Mouse (Mus musculus) erythroid progenitor cell, adult 5-6 weeks (primary cell): ENCODE results near the gene Slc25a3. TPM values are rescaled to one million over a fixed set of nuclear protein-coding genes. Genes with fewer than 3 reads are reported as not detected.

ENCODE experiments used
- ATAC-seq: replicated peaks from 2 replicates; pipeline ENCODE4 v1.8.0; 2016; ENCODE audit warnings: moderate number of reproducible peaks, mild to moderate bottlenecking, moderate TSS enrichment, inconsistent platforms; ENCODE audit not compliant: poor library complexity, low FRiP score, severe bottlenecking
- total RNA-seq, 2 experiments: library from RNA; stranded (forward) in 1 of 2; stranded (reverse) in 1 of 2; fragments of 150-400 nt in 1 of 2; fragments of 186-747, 209-891 nt in 1 of 2; gene quantifications; 2 replicates each; pipeline versions ENCODE4 v1.2.3 to v1.2.4; 2015 to 2017; ENCODE audit warnings: low replicate concordance in 2 of 2

The Slc25a3 gene
- total RNA-seq, 2 experiments from 2014 or later: 51.1 to 175 TPM

DNA sequence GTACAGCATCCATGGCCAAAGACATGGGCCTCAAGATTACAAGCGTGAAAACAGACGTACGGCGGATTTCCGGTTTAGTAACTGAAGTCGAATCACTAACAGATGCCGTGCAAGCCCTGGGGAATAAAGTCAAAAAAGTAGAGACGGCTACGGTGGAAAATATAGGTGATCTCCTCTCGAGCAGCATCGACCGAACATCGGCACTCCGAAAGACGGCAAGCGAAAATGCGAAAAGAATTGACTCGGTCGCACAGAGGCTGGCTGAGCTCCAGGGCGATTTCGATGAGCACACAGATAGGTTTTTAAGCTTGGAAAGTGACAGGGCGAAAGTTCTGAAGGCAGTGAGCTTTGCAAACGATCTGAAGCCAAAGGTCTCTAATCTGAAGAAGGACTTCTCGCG lies 21.9 kb downstream of the Slc25a3 start:
- no peak for ATAC-seq

DNA sequence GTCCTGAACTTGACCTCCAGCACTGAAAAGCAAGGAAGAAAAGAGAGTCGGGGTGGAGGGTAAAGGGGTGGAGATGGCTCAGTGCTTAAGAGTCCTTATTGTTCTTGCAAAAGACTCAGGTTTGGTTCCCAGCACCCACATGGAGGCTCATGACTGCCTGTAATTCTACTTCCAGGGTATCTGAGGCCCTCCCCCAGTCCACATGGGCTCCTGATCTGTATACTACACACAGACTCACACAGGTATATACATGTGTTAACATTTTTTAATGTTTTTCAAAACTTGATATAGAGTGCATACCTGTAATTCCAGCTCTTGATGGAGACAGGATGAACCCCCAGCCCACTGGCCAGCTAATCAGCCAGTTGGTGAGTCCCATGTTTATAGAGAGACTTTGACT lies 23.8 kb downstream of the Slc25a3 start:
- ATAC-seq: no peak

DNA sequence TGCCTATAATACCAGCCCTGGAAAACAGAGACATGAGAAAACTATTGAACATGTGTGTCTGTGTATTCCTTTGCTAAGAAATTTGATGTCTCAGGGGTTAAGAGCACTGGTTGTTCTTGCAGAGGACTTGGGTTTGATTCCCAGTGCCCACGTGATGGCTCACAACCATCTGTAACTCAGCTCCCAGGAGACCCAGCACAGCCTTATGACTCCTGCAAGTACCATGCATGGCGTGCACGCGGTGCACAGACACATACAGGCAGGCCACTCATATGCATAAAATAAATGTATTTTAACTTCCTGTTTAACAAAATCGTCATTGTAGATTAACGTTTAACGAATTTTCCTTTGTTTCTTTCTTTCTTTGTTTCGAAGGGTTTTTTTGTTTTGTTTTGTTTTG lies 25.8 kb downstream of the Slc25a3 start:
- ATAC-seq: no peak

DNA sequence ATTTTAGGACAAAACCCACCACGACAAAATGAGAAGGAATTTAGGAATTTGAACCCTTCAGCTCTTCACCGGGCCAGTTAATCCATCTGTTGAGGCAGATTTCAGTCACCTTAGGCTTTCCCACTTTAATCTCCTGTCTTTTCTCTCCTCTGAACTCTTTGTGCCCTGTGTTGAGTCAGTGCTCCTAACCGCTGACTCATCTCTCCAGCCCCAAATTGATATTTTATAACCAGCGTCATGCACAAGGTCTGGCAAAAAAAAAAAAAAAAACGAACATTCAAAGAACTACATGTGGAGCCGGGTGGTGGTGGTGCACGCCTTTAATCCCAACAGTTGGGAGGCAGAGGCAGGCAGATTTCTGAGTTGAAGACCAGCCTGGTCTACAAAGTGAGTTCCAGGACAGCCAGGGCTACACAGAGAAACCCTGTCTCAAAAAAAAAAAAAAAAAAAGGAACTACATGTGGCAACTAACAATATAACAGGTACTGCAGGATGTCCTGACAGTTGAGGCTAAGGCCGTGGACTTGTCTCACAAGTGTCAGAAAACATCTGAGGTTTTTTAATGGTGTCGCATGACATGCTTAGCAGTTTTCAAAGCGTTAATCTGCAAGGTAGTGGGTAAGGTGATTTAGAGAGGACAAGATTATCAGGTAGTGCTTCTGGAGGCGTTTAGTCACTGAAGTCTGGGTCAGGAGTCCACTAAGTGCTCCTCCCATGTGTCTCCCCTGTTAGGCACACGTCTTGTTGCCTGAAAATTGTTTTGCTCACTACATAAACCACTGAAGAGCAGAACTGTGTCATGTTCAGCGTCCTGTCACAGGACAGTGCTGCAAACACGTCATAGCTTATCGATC lies 29.4 kb downstream of the Slc25a3 start:
- no peak for ATAC-seq

DNA sequence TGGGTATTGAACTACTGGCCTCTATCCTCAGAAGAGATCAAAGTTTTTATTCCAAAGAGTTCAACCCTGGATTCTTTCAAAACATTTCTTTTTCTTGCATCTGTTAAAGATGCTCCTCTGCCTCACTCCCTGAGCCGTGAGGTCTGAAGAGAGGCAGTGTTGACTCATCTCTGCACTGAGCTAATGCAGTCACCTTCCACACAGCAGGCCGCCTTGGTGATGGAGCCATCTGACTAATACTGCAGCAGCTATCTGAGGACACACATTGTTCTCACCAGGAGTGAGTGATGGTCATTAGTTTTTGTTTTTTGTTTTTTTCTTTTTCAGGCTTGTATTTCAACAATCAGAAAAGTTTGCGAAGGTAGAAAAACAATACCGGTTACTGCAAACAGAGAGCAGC lies 31.0 kb downstream of the Slc25a3 start:
- no peak for ATAC-seq

DNA sequence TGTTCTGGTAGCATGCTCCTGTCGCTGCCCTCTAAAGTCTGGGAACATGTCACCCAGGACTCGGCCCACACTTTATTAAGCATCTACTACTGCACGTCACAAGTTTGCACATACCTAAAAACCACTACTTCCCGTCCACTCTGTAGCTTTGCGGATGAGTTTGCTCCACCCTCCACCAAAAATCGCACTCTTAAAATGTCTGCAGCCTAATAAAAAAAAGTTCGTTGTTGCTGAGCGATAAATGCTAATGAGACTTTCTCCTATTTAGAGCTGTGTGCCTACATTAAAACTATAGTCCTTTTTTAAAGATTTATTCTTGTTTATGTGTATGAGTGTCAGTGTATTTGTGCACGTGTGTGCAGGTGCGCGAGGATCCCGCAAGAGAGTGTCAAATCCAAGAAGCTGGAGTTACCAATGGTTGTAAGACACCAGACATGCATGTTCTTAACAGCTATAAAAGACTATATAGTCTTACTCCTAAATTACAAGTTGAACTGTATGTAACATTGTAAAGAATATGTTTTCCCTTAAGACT lies 40.4 kb downstream of the Slc25a3 start:
- ATAC-seq: no peak

DNA sequence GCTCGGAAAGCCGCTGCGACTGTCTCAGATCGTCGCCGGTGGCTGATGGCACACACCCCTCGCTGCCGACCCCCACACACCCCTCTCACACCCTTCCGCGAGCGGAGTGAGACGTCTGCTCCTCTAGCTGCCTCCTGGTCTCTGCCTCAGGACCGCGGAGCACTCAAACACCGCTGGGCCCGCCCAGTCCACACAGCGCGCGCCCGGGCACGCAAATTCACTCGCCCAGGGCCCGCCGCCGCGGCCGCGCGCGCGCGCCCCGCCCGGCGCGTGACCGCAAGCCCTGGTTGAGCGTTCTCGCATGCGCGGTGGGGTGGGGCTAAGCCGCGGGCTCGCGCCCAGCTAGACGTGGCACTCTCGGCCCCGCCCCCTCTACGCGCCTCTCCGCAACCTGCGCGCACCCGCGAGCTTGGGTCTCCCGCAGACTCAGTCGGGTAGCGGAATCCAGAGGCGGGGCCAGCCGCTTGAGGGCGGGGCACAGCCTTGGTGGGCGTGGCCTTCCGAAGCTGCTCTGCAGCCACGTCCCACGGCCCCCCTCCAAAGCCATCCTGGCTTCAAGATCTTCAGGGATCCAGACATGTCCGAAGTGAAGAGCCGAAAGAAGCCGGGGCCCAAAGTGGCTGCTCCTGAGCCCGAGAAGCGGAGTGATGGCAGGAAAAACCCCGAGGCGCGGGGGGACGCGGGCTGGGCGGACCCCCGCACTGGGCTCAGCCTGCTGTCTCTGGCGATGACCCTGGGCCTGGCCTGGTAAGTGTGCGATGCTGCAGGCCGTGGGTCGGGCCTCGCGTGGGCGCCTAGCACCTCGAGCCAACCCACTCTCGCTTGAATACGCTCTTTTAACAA lies 41.1 kb downstream of the Slc25a3 start, which contains the start of the genes Apaf1 and Ikbip:
Gene Apaf1 (minus strand): TSS at position 221 of the 843 bp plus-strand sequence.
Gene Ikbip (plus strand): TSS at position 391 of the 843 bp plus-strand sequence.
- ATAC-seq: peak; percentile 95

DNA sequence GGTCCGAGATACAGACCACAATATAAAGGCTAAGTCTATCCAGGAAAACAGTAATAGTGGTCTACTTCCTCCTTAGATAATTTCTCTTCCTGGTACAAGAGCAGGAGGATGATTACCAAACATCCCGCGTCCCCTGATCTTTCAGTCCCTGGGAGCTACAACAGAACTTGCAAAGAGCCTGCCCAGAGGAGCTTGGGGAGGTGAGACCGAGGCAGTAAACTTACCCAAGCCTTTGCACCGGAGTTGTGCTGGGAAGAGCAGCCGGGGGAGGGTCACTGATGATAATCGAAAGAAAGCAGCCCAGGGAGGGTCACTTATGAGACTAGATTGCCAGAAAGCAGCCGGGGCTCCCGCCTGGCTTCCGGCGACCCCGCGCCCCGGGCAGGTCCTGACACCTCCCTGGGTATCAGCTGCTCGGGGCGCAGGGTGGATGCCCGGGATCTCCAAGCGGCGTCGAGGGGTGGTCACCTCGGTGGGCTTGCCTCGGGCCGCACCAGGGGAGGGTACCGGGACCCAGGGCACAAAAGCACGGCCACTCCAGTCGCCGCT lies 41.8 kb downstream of the Slc25a3 start:
- ATAC-seq: peak; percentile 41

DNA sequence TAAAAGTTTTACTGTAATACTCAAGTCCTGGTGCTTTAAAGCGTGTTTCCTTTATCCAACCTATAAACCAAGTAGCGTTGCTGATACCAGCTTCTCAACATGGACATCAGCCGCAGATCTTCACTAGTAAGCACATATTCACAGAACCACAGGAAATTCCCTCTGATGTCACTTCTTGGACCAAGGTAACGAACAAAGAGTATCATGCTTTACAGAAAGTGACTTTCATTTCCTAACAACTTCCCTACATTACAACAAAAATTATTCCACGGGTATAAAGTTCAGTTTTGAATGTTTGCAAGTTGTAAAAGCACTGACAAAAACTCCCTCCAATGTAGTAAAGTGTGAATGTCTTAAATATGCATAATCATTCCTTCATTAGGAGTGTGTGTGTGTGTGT lies 43.3 kb downstream of the Slc25a3 start:
- ATAC-seq: no peak

DNA sequence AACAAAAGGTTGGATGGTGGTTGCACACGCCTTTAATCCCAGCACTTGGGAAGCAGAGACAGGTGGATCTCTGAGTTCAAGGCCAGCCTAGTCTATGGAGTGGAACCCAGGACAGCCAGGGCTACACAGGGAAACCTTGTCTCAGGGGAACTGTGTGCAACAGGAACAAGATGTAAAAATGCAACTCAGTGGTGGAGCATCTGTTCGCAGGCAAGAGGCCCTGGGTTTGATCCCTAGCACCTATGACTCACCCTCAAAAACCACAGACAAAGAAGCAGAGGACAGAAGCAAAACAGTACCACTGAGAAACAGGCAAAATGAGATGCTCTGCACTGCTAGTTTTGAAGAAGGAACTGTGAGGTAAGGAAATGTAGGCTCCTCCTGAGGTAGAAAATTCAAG lies 47.2 kb downstream of the Slc25a3 start:
- ATAC-seq: no peak

DNA sequence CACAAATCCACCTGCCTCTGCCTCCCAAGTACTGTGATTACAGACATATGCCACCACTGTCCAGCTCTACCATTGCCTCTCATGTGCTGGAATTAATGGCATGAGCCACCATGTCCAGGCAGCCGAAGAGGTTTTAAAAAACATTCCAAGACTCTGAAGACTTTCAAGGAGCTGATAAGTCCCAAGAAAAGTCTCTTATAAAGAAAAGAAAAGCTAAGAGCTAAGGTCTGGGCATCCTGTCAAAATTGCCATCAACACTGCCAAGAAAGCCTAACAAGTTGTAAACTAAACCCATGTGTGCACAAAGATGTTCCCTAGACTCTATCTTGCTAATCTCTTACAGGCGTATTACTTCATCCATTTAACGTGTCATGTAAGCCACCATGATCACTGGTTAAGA lies 50.5 kb downstream of the Slc25a3 start:
- no peak for ATAC-seq

DNA sequence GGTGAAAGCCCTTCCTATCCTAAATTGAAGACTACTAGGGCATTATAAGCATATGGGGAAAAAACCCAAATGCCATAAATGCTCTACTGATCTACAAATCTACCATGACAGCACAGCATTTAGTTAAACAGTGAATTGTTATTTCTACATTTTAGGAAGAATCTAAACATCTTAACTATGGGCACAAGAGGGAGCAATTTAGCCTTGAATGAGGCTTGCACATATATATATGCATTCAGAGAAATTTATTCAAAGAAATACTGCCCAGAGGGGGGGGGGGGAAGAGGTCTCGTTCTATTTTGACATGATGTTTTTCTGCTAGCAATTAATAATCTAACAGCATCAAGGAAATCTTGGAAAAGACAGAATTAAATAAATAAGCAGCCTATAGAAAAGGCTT lies 52.1 kb downstream of the Slc25a3 start:
- no peak for ATAC-seq

Other genes starting within 250 kb of the Slc25a3 start
- 27.7 and 47.6 TPM in 2 replicates for gene Apaf1, start 41.3 kb downstream of the Slc25a3 start, total RNA-seq (2015; ENCODE audit: low replicate concordance)
- 34.4 and 36.8 TPM in 2 replicates for gene Apaf1, start 41.3 kb downstream of the Slc25a3 start, total RNA-seq (2017; ENCODE audit: low replicate concordance)
- gene Ikbip, start 41.1 kb downstream of the Slc25a3 start, total RNA-seq (2015; ENCODE audit: low replicate concordance): 3.4 and 6.1 TPM in 2 replicates
- gene Ikbip, start 41.1 kb downstream of the Slc25a3 start, total RNA-seq (2017; ENCODE audit: low replicate concordance): 3.0 and 3.3 TPM in 2 replicates
- gene Tmpo, start 57.3 kb upstream of the Slc25a3 start, total RNA-seq (2015; ENCODE audit: low replicate concordance): 941 and 1,232 TPM in 2 replicates
- 1,337 and 1,570 TPM in 2 replicates for gene Tmpo, start 57.3 kb upstream of the Slc25a3 start, total RNA-seq (2017; ENCODE audit: low replicate concordance)